Mouse (Mus musculus) fibroblast of lung, adult 2 months (primary cell): ENCODE results near the gene Zbtb8os.
A peak's percentile ranks its signal among the peaks of the same experiment; 100 is the strongest.
"Not testable (repeated sequence)": the region's sequence is repeated elsewhere in the genome, so short reads cannot be mapped to it uniquely, and the experiment has no call there.

Source experiments
- DNase-seq: peaks from one replicate; pipeline ENCODE4 v3.0.0-alpha.2; 2011; ENCODE audit warnings: low read depth

The Zbtb8os gene

DNA sequence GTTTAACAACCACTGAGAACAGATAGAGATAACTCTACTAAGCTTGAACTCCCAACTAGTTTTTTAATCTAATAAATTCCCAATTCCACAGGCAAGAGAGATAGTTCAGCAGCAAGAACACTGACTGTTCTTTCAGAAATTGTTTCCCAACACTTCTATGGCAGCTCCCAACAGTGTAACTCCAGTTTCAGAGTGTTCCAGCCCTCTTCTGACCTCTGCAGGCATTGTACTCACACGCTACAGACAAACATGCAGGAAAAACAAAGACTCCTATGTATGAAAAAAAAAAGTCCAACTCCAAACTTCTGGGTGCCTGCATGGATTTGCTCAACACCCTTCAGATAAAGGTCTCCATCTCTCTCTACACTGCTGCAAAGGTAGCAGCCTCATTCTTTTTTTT, 2.6 kb upstream of the Zbtb8os start:
- no peak for DNase-seq

DNA sequence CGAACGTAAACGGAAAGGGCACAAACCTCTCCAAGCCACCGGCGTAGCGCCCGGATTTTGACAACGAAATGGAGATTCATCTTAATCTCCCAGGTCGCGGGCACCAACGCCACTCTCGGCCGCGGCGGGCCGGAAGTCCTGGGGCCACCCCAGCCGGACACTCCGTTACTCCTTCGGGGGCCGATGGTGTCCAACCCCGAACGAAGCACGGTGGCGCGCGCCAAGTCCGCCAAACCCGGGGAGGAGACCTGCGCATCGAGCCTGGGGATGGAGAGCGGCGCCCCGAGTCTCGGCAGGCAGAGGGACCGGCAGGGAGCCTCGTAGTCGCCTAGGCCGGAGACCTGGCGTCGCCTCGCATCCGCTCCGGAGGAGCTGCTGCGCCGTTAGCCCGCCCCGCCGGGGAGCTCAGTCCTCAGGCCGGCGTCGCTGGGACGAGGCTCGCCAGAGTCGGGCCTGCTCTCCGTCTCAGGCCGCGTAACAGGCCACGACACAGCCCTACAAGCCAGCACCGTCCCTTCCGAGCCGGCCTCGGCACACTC, 749 bp upstream of the Zbtb8os start:
- no peak for DNase-seq

DNA sequence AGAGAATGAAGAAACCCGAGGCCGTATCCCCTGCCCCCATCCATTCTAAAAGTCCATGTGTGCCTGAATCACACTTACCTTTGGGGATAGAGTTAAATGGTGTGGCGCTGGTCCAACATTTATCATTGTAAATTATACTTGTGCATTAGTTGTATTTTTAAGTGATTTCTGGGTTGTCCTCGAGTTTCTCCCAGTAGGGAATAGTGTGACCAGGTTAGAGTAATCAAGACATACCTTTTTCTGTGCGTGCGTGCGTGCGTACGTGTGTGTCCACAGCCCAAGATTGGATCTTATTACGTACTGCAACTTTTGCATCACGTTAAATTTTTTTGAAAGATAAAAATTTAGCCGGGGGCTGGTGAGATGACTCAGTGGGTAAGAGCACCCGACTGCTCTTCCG, 796 bp downstream of the Zbtb8os start:
- DNase-seq: no peak

DNA sequence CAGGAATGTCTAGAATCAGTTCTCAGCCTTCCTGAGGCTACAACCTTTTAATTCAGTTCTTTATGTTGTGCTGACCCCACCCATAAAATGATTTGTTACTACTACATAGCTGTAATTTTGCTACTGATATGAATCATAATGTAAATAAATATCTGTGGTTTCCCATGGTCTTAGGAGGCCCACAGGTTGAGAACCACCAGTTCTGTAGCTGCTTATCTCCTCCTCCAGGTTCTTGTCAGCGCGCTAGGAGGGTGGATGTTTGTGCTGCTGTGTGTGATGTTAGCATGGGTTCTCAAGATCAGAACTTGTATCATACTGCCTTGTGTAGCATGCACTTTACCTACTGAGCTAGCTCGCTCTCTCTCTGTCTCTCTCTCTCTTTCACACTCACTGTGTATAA, 4.2 kb downstream of the Zbtb8os start:
- DNase-seq: no peak

DNA sequence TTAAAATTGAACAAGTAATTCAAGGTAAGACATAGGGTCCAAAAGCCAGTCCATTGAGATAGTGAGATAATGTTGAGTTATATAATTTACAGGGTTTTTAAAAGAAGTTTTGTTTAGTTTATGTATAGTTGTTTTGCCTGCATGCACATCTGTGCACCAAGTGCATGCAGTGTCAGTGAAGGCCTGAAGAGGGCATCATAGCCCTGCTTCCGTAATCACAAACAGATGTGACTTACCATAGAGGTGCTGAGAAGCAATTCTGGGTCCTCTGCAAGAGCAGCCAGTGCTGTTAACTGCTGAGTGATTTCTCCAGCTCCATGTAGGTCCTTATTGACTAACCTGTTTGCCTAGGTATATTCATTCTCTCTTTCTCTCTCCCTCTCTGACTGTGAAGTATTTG, 6.4 kb downstream of the Zbtb8os start:
- no peak for DNase-seq

DNA sequence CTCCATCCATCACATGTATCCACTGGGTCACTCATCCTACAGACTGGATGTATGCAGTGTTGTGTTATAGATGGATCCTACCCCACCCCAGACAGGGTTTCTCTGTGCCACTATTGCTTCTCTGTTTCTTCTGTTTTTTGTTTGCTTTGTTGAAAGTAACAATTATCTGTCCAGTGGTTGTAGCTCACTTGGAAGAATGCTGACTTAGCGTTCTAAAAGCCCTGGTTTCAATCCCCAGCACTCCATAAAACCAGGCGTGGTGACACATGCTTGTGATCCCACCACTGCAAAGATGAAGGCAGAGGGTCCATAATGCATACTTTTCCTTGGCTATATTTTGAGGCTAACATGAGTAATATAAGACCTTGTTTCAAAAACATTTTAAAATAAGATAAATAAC, 7.2 kb downstream of the Zbtb8os start:
- no peak for DNase-seq

DNA sequence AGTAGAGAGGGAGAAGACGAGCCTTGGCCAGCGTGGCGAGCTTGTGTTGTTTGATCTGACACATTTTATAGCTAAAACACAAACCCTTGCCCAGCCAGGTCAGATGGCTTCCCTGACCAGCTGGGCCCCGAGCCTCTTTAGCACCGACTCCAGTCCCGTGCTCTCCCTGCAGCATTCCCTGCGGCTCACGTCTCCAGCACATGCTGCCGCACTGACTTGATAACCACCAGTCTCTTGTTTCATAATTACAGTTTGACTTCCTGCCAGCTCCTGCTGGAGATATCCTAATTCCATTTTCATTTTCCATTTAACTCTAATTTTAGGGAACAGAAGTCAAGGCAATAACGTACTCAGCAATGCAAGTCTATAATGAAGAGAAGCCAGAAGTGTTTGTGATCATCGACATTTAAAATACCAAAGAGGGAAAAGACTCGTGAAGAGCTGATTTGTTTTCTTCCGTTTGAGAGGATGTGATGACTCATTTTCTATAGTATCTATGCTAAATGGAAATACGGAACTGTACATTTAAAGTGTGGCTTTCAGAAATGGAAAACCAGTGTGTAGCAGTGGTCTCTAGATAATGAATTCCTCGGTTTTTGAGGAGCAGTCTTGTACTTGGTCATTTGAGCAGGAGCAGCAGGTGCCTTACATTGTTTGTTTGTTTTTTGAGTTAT, 11.1 kb downstream of the Zbtb8os start:
- DNase-seq: no peak

DNA sequence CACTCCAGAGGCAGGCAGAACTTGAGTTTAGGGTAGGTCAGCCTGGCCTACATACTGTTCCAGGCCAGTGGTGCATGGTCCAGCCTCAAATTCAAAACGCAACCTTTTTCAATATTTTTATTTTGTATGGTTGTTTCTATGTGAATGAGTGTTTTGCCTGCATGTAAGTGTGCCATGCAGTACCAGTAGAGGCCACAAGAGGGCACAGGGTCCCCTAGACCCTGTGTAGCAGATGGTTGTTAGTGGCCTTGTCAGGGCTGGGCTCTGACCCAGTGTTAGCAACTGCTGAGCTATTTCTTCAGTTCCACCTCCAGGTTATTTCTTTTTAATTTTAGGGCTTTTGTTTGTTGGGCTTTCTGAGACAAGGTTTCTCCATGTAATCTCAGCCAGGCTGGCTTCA, 15.1 kb downstream of the Zbtb8os start:
- peak; percentile 77 for DNase-seq

DNA sequence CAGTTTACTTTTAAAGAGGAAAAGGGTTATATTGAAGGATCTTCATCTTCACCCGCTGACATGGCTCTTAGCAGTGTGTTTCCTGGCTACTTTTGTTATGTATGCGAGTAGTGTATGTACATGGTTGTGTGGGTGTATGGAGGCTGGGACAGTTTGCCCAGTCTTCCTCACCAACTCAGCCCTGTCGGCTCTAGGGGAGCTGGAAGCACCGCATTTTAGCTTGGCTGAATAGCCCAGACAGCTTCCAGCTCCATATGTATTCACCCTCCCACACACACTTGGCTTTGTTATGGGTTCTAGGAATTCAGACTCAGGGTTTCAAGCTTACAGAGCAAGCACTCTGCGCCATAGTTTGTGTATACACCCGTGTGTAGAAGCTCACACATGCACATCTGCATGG, 15.6 kb downstream of the Zbtb8os start:
- no peak for DNase-seq

DNA sequence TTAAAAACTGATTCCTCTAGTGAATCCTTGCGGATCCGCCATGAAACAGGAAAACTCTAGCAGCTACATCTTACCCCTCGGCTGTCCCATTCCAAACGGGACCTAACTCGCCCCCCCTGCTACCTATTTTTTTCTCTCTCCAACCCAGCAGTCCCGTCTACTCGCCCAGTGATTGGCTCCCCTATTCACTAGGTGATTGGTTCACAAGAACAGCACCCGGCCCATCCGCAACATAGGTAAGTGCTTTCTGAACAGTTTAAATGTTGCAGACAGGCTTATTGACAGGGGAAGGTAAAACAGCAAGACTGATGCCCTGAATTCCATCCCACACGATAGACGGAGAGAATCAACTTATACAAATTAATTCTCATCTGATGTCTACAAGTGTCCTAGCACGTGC, 17.7 kb downstream of the Zbtb8os start:
- no peak for DNase-seq

DNA sequence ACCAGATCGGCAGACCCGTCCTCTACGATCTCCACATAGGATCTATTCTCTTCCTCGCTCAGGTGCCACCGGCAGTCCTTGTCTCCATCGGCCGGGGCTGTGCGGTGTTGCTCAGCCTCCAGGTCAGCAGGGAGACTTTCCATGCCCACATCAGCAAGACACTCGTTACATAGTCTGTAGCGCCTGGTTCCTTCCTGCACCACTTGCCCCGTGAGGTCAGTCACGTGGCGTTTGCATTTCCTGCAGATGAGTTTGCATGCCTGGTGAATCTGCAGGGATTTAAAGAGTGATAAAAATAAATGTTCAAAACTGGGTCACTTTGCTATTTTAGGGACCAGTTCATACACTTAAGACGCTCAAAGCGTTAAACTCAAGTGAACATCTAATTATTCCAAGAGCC, 18.7 kb downstream of the Zbtb8os start:
- DNase-seq: no peak

DNA sequence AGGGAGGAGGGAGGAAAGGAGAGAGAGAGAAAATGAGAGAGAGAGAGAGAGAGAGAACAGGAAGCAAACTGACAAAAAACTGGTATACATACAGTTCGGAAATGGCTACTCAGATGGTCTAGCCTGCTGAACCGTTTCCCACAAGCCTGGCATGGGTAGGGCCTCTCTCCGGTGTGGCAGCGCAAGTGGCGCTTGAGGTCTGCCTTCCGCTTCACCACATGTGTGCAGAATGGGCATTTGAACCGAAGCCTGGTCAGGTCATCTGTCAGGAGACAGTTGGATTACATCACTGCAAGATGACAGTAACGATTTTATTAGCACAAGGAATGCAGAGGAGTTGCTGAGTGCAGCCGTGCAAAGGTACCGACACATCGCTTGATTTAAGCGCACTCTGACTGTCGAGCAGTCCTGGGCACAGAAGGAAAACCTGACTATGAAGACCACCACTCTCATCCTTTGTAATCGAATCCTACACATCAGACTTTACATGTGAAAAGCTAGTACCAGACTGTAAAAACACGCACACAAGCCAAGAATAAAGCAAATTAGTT, 22.2 kb downstream of the Zbtb8os start:
- no peak for DNase-seq

DNA sequence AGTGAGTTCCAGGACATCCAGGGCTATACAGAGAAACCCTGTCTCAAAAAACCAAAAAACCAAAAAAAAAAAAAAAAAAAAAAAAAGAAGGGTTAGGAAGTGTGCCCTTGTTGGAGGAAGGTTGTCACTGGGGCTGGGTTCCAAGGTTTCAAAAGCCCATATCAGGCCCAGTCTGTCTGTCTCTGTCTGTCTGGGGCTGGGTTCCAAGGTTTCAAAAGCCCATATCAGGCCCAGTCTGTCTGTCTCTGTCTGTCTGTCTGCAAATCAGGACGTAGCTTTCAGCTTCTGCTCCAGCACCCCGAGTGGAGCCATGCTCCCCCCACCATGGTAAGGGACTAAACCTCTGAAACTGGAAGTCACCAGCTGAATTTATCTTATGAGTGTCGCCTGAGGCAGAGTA, 26.7 kb downstream of the Zbtb8os start:
- DNase-seq: not testable (repeated sequence)

DNA sequence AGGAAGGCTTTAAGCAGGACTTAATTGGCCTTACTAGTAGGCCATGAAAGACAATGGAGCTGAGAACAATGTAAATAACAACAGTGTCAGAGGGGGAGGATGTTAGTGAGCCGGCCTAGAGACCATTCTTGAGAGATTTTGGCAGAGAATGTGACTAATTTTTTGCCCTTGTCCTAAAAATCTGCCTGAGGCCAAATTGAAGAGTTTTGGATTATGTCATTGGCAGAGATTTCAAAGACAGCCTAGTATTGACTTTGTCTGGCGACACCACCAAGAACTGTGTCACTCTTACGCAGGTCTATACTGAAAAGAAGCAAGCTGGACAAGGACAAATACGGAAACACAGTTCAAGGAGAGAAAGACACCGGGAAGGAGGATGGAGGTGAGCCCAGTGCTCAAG, 27.3 kb downstream of the Zbtb8os start:
- no peak for DNase-seq

DNA sequence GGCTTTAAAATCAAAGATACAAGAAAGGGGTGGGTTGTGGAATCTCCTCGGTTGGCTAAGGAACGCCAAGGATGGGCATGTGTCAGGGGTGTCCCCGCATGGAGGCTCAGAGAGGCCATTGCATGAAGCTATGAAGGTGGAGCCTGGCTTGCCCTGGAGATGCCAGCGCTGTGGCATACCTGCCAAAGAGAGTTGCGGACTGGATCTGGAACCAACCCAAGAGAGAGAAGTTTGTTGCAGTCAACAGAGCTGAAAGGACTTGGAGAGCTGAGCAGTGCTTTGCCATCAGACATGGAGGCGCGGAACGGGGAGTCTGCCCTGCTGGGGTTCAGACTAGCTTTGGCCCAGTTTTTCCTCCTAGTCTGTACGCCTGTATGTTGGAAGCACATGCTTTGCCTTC, 28.0 kb downstream of the Zbtb8os start:
- DNase-seq: no peak

DNA sequence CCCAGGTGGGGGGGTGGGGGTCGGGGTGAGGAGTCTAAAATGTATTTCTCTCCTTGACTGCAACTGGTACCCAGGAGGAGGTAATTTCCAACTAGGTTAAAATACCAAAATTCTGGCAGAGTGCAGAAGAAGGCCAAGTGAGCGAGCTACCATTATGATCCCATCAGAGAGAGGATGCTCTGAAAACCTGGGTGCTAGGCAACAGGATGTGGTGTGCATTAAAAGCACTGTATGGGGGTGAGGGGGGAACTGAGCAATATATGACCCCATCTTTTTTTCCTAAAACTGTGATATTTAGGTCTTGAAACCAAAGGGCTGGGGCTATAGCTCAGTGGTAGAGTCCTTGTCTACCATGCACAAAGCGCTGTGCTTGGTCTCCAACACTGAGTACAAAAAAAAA, 28.9 kb downstream of the Zbtb8os start:
- no peak for DNase-seq

DNA sequence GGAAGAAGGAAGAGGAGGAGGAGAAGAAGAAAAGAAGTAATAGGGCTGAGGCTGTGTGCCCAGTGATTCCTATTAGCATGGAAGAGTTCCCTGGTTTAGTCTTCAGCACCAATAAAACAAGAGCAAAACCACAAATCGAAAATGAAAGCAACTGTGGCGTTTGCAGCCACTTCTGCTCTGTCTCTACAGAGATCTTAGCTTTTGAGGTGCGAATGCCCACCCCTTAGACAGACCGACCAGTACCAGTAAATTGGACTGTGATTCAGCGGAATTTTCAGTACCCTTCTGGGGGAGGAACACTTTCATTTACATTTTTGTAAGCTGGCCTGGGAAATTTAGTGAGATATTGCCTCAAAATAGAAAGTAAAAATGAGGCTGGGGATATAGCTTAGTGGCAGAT, 29.7 kb downstream of the Zbtb8os start:
- no peak for DNase-seq

DNA sequence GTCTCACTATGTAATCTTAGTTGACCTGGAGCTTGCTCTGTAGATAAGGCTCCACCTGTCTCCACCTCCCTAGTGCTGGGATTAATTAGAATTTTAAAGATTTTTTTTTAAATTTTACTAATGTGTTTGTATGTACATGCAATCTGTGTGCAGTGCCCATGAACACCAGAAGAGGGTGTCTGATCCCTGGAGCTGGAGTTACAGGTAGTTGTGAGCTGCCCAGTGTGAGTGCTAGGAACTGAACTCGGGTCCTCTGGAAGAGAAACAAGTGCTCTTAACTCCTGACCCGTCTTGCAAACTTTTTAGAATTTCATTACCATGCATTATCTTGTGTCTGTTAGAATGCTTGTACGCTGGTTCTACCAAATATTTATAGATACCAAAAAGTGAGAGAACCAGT, 35.9 kb downstream of the Zbtb8os start:
- DNase-seq: no peak

DNA sequence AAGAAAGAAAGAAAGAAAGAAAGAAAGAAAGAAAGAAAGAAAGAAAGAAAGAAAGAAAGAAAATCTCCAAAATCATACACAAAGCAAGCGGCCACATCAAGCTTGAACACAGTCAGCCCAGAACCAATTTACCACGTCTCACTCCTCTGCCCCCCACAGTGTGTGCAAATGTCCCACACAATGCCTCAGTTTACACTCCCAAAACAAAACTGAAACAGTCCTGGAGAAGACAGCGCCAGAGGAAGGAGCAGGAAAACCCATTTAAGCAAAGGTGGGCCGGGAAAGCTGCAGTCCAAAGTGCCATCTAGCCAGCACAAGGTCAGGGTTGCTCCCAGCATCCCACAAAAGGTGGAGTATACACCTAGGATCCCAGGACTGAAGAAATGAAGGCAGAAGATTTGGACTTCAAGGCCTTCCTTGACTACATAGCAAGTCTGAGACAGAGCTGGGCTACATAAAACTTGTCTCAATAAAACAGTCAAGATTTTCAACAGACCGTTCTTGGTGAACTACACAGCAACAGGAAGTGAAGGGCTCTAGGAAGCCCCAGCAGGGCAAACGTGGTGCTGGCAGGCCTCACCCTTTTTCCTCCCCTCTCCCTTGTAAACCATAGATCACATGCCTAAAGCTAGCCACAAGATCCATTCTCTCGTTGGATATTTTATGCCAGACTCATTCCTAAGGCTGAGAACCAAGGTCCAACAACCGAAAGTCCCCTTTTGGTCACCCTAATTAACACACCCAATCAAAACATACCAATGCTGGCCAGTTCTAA, 37.9 kb downstream of the Zbtb8os start:
- no peak for DNase-seq

DNA sequence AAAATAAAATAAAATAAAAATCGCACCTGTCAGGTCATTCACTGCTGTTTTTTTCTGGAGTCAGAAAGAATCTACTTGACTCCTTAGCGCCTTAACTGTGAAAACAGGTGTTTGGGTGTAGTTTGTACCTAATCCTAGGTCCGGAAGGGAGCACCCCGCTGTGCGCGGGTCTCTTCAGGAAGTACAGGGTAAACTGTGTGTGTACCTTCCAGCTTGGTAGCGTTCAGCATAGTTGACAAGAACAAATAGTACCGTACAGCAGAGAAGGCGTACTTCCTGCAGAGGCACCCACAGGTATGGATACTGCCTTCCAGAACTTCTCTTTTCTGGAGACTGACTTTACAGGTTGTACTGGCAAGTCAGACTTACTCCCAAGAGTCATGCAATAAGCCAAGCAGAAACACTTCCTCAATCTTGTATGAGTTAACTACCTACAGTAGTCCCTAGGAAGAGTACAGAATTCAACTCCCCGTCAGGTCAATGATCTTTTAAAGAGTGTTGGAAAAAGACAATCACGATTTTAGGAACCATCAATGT, 38.8 kb downstream of the Zbtb8os start:
- no peak for DNase-seq

DNA sequence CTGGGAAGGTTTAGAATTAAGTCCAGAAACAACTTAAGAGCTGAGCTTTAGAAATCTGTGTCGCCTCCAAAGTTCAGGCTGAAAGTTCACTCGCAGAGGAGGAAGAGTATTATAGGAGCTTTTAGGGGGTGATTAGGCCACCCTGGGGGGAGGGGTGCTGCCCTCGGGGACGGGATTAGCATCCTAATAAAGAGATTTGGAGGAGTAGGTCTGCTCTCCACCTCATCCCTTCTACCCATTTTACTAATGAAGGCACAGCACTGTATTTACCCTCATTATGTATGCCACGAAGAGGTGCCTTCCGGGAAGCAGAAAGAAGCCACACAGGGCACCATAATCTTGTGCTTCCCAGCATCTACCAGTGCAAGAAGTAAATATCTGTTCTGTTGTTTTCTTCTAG, 39.5 kb downstream of the Zbtb8os start:
- DNase-seq: no peak

DNA sequence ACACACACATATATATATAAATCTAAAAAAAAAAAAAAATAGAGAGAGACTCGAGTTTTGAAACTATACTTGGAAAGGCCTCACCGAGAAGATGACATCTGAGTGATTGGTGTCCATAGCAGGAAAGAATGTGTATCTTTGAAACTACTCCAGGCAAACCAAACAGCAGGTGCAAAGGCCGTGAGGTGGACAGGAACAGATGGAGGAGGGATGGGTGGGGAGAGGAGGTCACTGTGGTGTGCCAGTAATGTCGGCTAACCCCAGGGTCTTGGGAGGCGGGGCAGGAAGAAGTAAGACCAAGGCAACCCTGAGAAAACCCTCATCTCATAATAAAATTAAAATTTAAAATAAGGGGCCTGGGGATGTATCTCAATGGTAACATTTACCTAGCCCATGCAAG, 40.3 kb downstream of the Zbtb8os start:
- DNase-seq: no peak

DNA sequence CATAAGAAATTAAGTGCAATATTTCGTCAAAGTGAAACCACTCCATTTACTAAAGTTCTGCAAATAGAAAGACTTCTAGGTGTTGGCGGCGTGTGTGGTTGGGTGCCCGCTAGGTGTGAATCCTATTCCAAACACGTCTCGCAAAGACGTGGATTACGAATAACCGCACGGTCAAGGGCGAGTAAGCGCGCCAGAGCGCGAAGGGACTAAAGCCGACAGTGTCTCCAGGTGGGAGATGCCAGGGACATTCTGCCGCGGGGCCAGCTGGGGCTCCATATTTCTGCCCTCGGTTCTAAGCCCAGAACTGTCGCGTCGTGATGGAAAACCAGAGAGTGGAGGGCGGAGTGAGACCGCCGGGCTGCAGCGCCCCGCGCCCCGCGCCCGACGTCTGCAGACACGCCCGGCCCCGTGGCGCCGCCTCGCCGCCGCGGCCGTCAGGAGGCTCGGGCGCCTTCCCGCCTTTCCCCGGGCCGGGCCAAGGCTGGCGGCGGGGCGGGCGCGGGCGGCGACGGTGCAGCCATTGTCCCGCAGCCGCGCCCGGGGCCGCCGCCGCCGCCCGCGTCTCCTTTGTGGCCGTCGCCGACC, 41.6 kb downstream of the Zbtb8os start:
- DNase-seq: no peak
